Mouse (Mus musculus): ENCODE results near the gene Bcl9l.

DNA sequence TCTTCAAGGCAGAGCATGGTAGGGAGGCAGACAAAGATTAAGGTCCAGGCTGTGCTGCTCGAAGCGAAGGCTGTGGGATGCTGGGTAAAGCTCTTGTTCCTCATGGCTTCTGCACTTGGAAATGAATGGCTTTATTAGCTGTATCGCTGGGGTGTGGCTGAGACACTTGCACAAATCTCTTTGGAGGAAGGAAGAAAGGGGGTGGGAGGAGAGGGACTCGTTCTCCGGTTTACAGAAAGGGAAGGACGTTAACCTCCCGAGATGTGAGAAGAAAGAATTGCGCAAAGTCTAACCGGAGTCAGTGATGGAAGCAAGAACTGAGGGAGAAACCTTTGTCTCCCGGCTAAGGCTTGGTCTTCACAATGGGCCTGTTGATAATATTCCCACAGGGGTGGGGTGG is 68.5 kb downstream of the Bcl9l start:
- no peak for TF ChIP-seq TCF12 (IDR thresholded peaks at IDR 0.05; ENCODE audit: low read depth, low read length)
- TF ChIP-seq KAT2A (conservative IDR thresholded peaks at IDR 0.05; ENCODE audit: low read depth, low read length), result no peak
- no peak for TF ChIP-seq CTCF (IDR thresholded peaks at IDR 0.05 in 2 of 3, conservative IDR thresholded peaks at IDR 0.05 in 1 of 3; ENCODE audit: control insufficient read depth in 1 of 3, insufficient read depth in 1 of 3, low read depth in 2 of 3, low read length in 3 of 3, poor library complexity in 1 of 3, severe bottlenecking in 1 of 3)
- no peak for TF ChIP-seq POLR2A (IDR thresholded peaks at IDR 0.05; ENCODE audit: control insufficient read depth in 1 of 2, insufficient read depth in 1 of 2, low read depth in 1 of 2, low read length in 2 of 2, poor library complexity in 1 of 2)
- no peak for TF ChIP-seq MAX (IDR thresholded peaks at IDR 0.05; ENCODE audit: low read length)
- no peak for TF ChIP-seq HCFC1 (IDR thresholded peaks at IDR 0.05; ENCODE audit: low read depth, low read length)
- no peak for TF ChIP-seq POLR2AphosphoS2 (IDR thresholded peaks at IDR 0.05; ENCODE audit: low read length)
- no peak for TF ChIP-seq MAZ (IDR thresholded peaks at IDR 0.05; ENCODE audit: low read depth, low read length)
- no peak for TF ChIP-seq MEF2A (IDR thresholded peaks at IDR 0.05; ENCODE audit: extremely low read depth, insufficient replicate concordance, low read depth, low read length, poor library complexity, severe bottlenecking)
- TF ChIP-seq TAL1 (IDR thresholded peaks at IDR 0.05; ENCODE audit: low read length), result no peak
- no peak for TF ChIP-seq MAFK (IDR thresholded peaks at IDR 0.05; ENCODE audit: borderline replicate concordance, low read depth, low read length)
- no peak for TF ChIP-seq GATA1 (IDR thresholded peaks at IDR 0.05; ENCODE audit: low read depth, low read length)
